Mouse (Mus musculus): Measurements from ENCODE around the gene Fgfr2.

DNA sequence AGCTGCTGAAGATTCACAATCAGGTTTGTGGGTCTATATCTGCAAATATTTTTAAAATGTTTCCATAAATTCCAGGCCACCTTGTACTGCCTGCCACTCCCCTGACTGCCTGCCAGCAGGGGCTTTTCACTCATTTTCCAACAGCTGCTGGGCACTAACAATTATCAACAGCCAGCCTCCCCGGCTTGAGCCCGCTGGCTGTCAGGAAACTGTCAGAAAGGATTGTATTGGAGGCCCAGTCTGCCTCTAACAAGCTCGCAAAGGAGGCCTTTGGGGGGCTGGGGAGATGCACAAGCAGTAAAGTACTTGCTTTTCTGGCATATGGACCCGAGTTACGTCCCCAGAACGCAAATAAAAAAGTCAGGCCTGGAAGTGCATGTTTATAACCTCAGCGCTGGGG, 664.7 kb downstream of the Fgfr2 start:
- TF ChIP-seq CTCF (IDR thresholded peaks at IDR 0.05; ENCODE audit: control insufficient read depth, insufficient read depth, insufficient replicate concordance, low read depth, low read length) = no peak
- no peak for TF ChIP-seq POLR2A (IDR thresholded peaks at IDR 0.05; ENCODE audit: control insufficient read depth, low read depth, low read length)
